Mouse (Mus musculus) limb, embryonic 12.5 days (tissue): ENCODE measurements around the gene Unc79. TPM values are rescaled to one million over a fixed set of nuclear protein-coding genes. Genes with fewer than 3 reads are reported as not detected.

ENCODE experiments used
- ATAC-seq: fragments of 200-750 bp; cut with Nextera tagmentation; 2 replicates; pipeline ENCODE4 v1.8.0; 2017; ENCODE audit warnings: low read depth, moderate TSS enrichment; ENCODE audit not compliant: insufficient number of reproducible peaks, insufficient read depth, low FRiP score, low TSS enrichment
- H3K27ac ChIP-seq: fragments of 300-500 bp; sonication (generic); 2 replicates; pipeline ENCODE4 v1.5.1; 2016; ENCODE audit warnings: mild to moderate bottlenecking, moderate library complexity
- H3K27me3 ChIP-seq: fragments of 300-500 bp; sonication (generic); 2 replicates; pipeline ENCODE4 v1.6.1; 2016; ENCODE audit warnings: mild to moderate bottlenecking, moderate library complexity
- H3K36me3 ChIP-seq: fragments of 300-500 bp; sonication (generic); 2 replicates; pipeline ENCODE4 v1.6.1; 2016; ENCODE audit warnings: mild to moderate bottlenecking, moderate library complexity
- H3K4me1 ChIP-seq: fragments of 300-500 bp; sonication (generic); replicated peaks from 2 replicates; pipeline ENCODE4 v1.6.1; 2016
- H3K4me2 ChIP-seq: fragments of 300-500 bp; sonication (generic); 2 replicates; pipeline ENCODE4 v1.6.1; 2016; ENCODE audit warnings: mild to moderate bottlenecking, moderate library complexity
- H3K4me3 ChIP-seq: fragments of 300-500 bp; sonication (generic); replicated peaks from 2 replicates; pipeline ENCODE4 v1.5.1; 2016; ENCODE audit warnings: mild to moderate bottlenecking
- H3K9ac ChIP-seq: fragments of 300-500 bp; sonication (generic); replicated peaks from 2 replicates; pipeline ENCODE4 v1.6.1; 2016; ENCODE audit warnings: mild to moderate bottlenecking, moderate library complexity
- H3K9me3 ChIP-seq: fragments of 300-500 bp; sonication (generic); 2 replicates; pipeline ENCODE4 v1.6.1; 2016; ENCODE audit warnings: mild to moderate bottlenecking, moderate library complexity
- WGBS: fragments of 180-500 bp; shearing (Covaris S2); methylation state at CpG from one replicate; pipeline ENCODE4 v1.1.7; 2016; 5-methylcytosine and 5-hydroxymethylcytosine counted together
- polyA plus RNA-seq: library from polyadenylated mRNA; unstranded; fragments of >200 nt; fragmentation: Nextera tagmentation; extraction: Ambion mirVana; gene quantifications from 2 replicates; pipeline ENCODE4 v1.2.1, GENCODE M21; 2016

Gene Unc79
- polyA plus RNA-seq, 1 experiment from 2014 or later = 0.26 TPM

GRCm38 (mm10) chr12:103041401-103041800, 92.7 kb downstream of the Unc79 start:
- H3K4me2 ChIP-seq = no peak overlapping the region
- no peaks in the 10 kb centered on the region for H3K36me3 ChIP-seq
- H3K9ac ChIP-seq = no peak overlapping the region
- no peak for ATAC-seq
- no peak overlapping the region for H3K4me3 ChIP-seq
- H3K27me3 ChIP-seq = no peaks in the 10 kb centered on the region
- H3K27ac ChIP-seq = no peak overlapping the region
- 0 out of 2 replicates have a peak, but pooled peaks cover 5% of the 10 kb centered on the region for H3K4me1 ChIP-seq
- WGBS = 87% methylated on average over 3 of the region's 3 CpGs
- no peaks in the 10 kb centered on the region for H3K9me3 ChIP-seq

- no peaks in the 10 kb centered on the region for H3K9me3 ChIP-seq
- no peak overlapping the region for H3K27ac ChIP-seq
- H3K36me3 ChIP-seq = no peaks in the 10 kb centered on the region
- no peak for ATAC-seq
- no peaks in the 10 kb centered on the region for H3K27me3 ChIP-seq
- 86% methylated on average over 5 of the region's 5 CpGs for whole genome bisulfite sequencing
- no peak overlapping the region for H3K4me2 ChIP-seq
- H3K4me1 ChIP-seq = 0 out of 2 replicates have a peak, but pooled peaks cover 5% of the 10 kb centered on the region
- H3K9ac ChIP-seq = no peak overlapping the region
- no peak overlapping the region for H3K4me3 ChIP-seq
Measured at GRCm38 (mm10) chr12:103042711-103043110, 94.1 kb downstream of the Unc79 start.

DNA sequence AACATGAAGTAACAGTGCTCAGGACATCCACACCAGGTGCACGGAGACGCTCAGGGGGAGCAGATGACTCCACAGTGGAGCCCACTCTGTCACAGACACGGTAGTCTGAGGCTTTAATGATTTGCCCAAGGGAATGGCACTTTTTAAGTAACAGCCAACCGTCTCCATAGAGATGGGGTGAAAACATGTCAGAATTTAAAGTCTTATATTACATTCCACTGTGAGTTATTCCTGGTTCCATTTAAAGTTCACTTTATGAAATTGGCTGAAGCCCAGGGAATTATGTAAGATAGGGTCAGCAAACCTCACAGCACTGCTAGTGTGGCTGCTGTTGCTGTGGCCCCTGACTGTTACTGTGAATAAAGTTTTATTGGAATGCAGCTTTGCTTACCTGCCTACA, 95.8 kb downstream of the Unc79 start:
- Histone ChIP-seq H3K36me3 (no peaks in the 10 kb centered on the region), H3K27ac (peak overlapping the region; percentile 66; the same call in 1 of the 2 replicates), H3K4me2 (no peak overlapping the region), H3K9ac (no peak overlapping the region), H3K27me3 (no peaks in the 10 kb centered on the region), H3K4me1 (0 out of 2 replicates have a peak, but pooled peaks cover 3% of the 10 kb centered on the region), H3K9me3 (no peaks in the 10 kb centered on the region), H3K4me3 (no peak overlapping the region)
- 44% methylated on average over 4 of the region's 4 CpGs for WGBS
- no peak for ATAC-seq

DNA sequence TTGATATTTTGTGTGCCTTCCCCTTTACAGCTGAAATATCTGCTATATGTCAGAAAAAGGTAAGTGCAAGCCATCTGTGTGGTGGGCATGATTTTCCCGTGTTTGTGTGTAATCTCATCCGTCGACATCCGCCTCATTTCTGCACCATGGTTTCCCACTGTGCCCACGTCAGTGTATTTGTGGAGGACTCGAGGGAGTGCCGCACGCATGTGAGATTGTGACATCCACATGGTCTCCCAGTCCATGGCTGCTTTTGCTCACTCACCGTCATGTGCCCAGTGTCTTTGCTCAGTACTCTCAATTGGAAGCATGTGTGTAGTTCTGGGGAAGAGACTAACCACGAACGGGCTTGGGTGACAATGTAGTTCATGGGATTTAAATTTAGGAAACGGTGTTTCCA, 101.2 kb downstream of the Unc79 start:
- H3K9me3 ChIP-seq = no peaks in the 10 kb centered on the region
- no peaks in the 10 kb centered on the region for H3K36me3 ChIP-seq
- no peaks in the 10 kb centered on the region for H3K4me1 ChIP-seq
- no peak for ATAC-seq
- no peak overlapping the region for H3K4me3 ChIP-seq
- H3K27me3 ChIP-seq = no peaks in the 10 kb centered on the region
- WGBS = 88% methylated on average over 12 of the region's 12 CpGs
- H3K27ac ChIP-seq = no peak overlapping the region
- no peak overlapping the region for H3K9ac ChIP-seq
- no peak overlapping the region for H3K4me2 ChIP-seq

- Histone ChIP-seq H3K9me3 (no peaks in the 10 kb centered on the region), H3K27ac (no peak overlapping the region), H3K4me3 (no peak overlapping the region), H3K36me3 (no peaks in the 10 kb centered on the region), H3K4me2 (no peak overlapping the region), H3K4me1 (0 out of 2 replicates have a peak, but pooled peaks cover 4% of the 10 kb centered on the region), H3K9ac (no peak overlapping the region), H3K27me3 (no peaks in the 10 kb centered on the region)
- no peak for ATAC-seq
- 77% methylated on average over 21 of the region's 21 CpGs for WGBS
Measured at GRCm38 (mm10) chr12:103059321-103060053, 110.8 kb downstream of the Unc79 start.

DNA sequence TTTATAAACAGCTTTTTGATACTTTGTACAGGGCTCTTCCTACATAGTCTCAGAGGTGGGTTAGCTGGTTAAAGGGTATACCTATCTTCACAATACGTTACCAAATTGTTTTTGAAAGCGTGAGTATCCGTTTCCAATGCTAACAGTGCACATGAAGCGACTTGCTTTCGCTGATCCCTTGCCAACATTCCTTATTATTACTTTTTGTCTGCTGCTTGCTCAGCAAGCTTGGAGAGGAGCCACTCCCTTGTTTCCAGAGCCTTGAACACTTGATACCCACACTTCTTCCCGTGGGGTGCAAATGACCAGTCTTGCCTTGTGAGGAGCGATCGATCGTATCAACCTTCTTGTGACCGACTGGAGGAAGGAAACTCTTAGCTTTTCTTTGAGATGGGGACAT, 112.1 kb downstream of the Unc79 start:
- Histone ChIP-seq H3K27me3 (no peaks in the 10 kb centered on the region), H3K4me3 (no peak overlapping the region), H3K27ac (no peak overlapping the region), H3K4me1 (0 out of 2 replicates have a peak, but pooled peaks cover 4% of the 10 kb centered on the region), H3K36me3 (no peaks in the 10 kb centered on the region), H3K9me3 (no peaks in the 10 kb centered on the region), H3K9ac (no peak overlapping the region), H3K4me2 (no peak overlapping the region)
- ATAC-seq = no peak
- WGBS = 93% methylated on average over 10 of the region's 10 CpGs

DNA sequence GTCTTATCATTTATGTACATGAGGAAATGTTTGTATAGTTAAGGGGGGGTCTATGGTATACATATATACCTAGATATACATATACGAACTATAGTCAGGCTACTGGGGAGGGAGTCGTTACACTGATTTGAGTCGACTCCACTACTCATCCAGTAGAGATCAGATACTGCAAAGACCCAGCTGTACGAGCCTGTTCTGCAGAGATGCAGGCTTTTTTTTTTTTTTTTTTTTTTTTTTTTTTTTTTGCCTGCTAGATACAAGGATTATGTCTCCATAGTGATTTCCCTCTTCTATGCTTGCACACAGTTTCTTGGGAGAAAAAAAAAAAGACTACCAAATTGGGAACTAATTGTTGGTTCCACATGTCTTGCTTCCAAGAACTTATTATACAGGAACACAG, 113.5 kb downstream of the Unc79 start:
- H3K4me2 ChIP-seq = no peak overlapping the region
- ATAC-seq = no peak
- H3K9me3 ChIP-seq = no peaks in the 10 kb centered on the region
- H3K9ac ChIP-seq = no peak overlapping the region
- H3K4me1 ChIP-seq = 0 out of 2 replicates have a peak, but pooled peaks cover 4% of the 10 kb centered on the region
- no peak overlapping the region for H3K27ac ChIP-seq
- WGBS = 84% methylated on average over 4 of the region's 4 CpGs
- no peak overlapping the region for H3K4me3 ChIP-seq
- H3K36me3 ChIP-seq = no peaks in the 10 kb centered on the region
- no peaks in the 10 kb centered on the region for H3K27me3 ChIP-seq

GRCm38 (mm10) chr12:103064944-103065343, 116.3 kb downstream of the Unc79 start:
- H3K4me1 ChIP-seq = no peaks in the 10 kb centered on the region
- no peak overlapping the region for H3K27ac ChIP-seq
- no peaks in the 10 kb centered on the region for H3K36me3 ChIP-seq
- H3K9ac ChIP-seq = no peak overlapping the region
- H3K4me2 ChIP-seq = no peak overlapping the region
- 12% methylated on average over 3 of the region's 3 CpGs for WGBS
- H3K4me3 ChIP-seq = no peak overlapping the region
- ATAC-seq = no peak
- no peaks in the 10 kb centered on the region for H3K27me3 ChIP-seq
- H3K9me3 ChIP-seq = no peaks in the 10 kb centered on the region

DNA sequence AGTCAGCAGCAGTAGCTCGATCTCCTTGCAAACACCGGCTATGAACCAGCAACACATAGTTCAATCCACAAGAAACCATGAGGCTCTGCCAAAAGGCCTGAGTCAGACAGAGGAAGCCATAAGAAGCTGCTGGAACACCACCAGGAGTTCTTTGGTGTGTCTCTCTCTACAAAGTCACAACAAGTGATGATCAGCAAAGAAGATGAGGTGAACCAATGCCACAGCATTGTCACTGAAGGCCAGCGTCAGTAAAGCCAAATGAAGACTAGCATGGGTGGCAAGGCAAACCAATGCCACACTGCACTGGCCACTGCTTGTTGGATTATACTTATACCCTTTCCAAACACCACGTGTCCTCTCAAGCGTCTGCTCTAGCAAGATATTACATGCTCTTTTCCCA, 119.5 kb downstream of the Unc79 start:
- Histone ChIP-seq H3K27ac (no peak overlapping the region), H3K9me3 (no peaks in the 10 kb centered on the region), H3K4me2 (no peak overlapping the region), H3K9ac (no peak overlapping the region), H3K36me3 (no peaks in the 10 kb centered on the region), H3K4me1 (no peaks in the 10 kb centered on the region), H3K4me3 (no peak overlapping the region), H3K27me3 (no peaks in the 10 kb centered on the region)
- ATAC-seq = no peak
- WGBS = 92% methylated on average over 5 of the region's 5 CpGs

- Histone ChIP-seq H3K9ac (no peak overlapping the region), H3K9me3 (no peaks in the 10 kb centered on the region), H3K36me3 (no peaks in the 10 kb centered on the region), H3K27ac (no peak overlapping the region), H3K4me2 (no peak overlapping the region), H3K27me3 (no peaks in the 10 kb centered on the region), H3K4me3 (no peak overlapping the region), H3K4me1 (no peaks in the 10 kb centered on the region)
- WGBS = 71% methylated on average over 12 of the region's 12 CpGs
- ATAC-seq = no peak
Measured at GRCm38 (mm10) chr12:103069565-103069964, 120.9 kb downstream of the Unc79 start.

- H3K27me3 ChIP-seq = no peaks in the 10 kb centered on the region
- H3K4me1 ChIP-seq = no peaks in the 10 kb centered on the region
- no peak overlapping the region for H3K9ac ChIP-seq
- 90% methylated on average over 4 of the region's 4 CpGs for WGBS
- H3K27ac ChIP-seq = no peak overlapping the region
- no peaks in the 10 kb centered on the region for H3K9me3 ChIP-seq
- H3K36me3 ChIP-seq = no peaks in the 10 kb centered on the region
- H3K4me3 ChIP-seq = no peak overlapping the region
- no peak overlapping the region for H3K4me2 ChIP-seq
- no peak for ATAC-seq
Measured at GRCm38 (mm10) chr12:103073953-103074352, 125.3 kb downstream of the Unc79 start.

GRCm38 (mm10) chr12:103078751-103079150, 130.1 kb downstream of the Unc79 start:
- no peak overlapping the region for H3K4me2 ChIP-seq
- no peaks in the 10 kb centered on the region for H3K4me1 ChIP-seq
- H3K4me3 ChIP-seq = no peak overlapping the region
- H3K9ac ChIP-seq = no peak overlapping the region
- no peaks in the 10 kb centered on the region for H3K9me3 ChIP-seq
- no peaks in the 10 kb centered on the region for H3K27me3 ChIP-seq
- H3K36me3 ChIP-seq = no peaks in the 10 kb centered on the region
- no peak overlapping the region for H3K27ac ChIP-seq
- no peak for ATAC-seq
- 72% methylated on average over 7 of the region's 7 CpGs for WGBS
